Mouse (Mus musculus) CH12.LX (cell line): Measurements from ENCODE around the gene Cstb.

Experiments
- BHLHE40 ChIP-seq: IDR thresholded peaks from 2 replicates; pipeline ENCODE4 v1.6.1; 2011; ENCODE audit warnings: mild to moderate bottlenecking, low read depth, low read length, improper control_type of control experiment
- CHD2 ChIP-seq: IDR thresholded peaks from 2 replicates; pipeline ENCODE4 v1.6.1; 2011; ENCODE audit warnings: low read length, improper control_type of control experiment
- CTCF ChIP-seq, 2 experiments: IDR thresholded peaks in 1 of 2; conservative IDR thresholded peaks in 1 of 2; 2 replicates each; pipeline ENCODE4 v1.5.1; 2011 to 2012; ENCODE audit warnings: low read depth in 2 of 2, low read length in 2 of 2, improper control_type of control experiment in 1 of 2, inconsistent platforms in 1 of 2, mild to moderate bottlenecking in 1 of 2, moderate library complexity in 1 of 2
- MAZ ChIP-seq: IDR thresholded peaks from 2 replicates; pipeline ENCODE4 v1.6.1; 2012; ENCODE audit warnings: low read depth, mild to moderate bottlenecking, inconsistent platforms, low read length, improper control_type of control experiment, moderate library complexity
- POLR2A ChIP-seq: IDR thresholded peaks from 2 replicates; pipeline ENCODE4 v1.6.1; 2011; ENCODE audit warnings: low read depth, mild to moderate bottlenecking, improper control_type of control experiment, low read length
- UBTF ChIP-seq: IDR thresholded peaks from 2 replicates; pipeline ENCODE4 v1.6.1; 2012; ENCODE audit warnings: low read depth, mild to moderate bottlenecking, inconsistent platforms, low read length, improper control_type of control experiment, moderate library complexity
- ZNF384 ChIP-seq: IDR thresholded peaks from 2 replicates; pipeline ENCODE4 v1.6.1; 2012; ENCODE audit warnings: low read depth, low read length, improper control_type of control experiment, inconsistent platforms

- TF ChIP-seq BHLHE40: no peak
- no peak for TF ChIP-seq CTCF (conservative IDR thresholded peaks at IDR 0.05 in 1 of 2, IDR thresholded peaks at IDR 0.05 in 1 of 2; ENCODE audit: low read depth in 2 of 2, low read length in 2 of 2)
- TF ChIP-seq POLR2A: no peak
- no peak for TF ChIP-seq MAZ
- TF ChIP-seq UBTF: no peak
- TF ChIP-seq CHD2: no peak
- no peak for TF ChIP-seq ZNF384
These were observed 46.6 kb downstream of the Cstb start for GRCm38 (mm10) chr10:78472046-78472445.
